Mouse (Mus musculus): ENCODE data around the gene Rap2a. TPM values are rescaled to one million over a fixed set of nuclear protein-coding genes. Genes with fewer than 3 reads are reported as not detected.

The Rap2a gene
- polyA plus RNA-seq, 1 experiment: 19.8 TPM

- H3K27ac ChIP-seq (ENCODE audit: insufficient read depth, low read length): no peak overlapping the region
- no peak for TF ChIP-seq POLR2A (IDR thresholded peaks at IDR 0.05; ENCODE audit: insufficient read depth, low read length)
- TF ChIP-seq EP300 (IDR thresholded peaks at IDR 0.05; ENCODE audit: insufficient read depth, low read depth, low read length): no peak
- TF ChIP-seq CTCF (IDR thresholded peaks at IDR 0.05; ENCODE audit: low read depth, low read length): no peak
- H3K4me1 ChIP-seq (ENCODE audit: control insufficient read depth, insufficient read depth, low read length): no peaks in the 10 kb centered on the region
- H3K36me3 ChIP-seq (ENCODE audit: control insufficient read depth, insufficient read depth, low read length, poor library complexity, severe bottlenecking): no peaks in the 10 kb centered on the region
- H3K9me3 ChIP-seq (replicated peaks; ENCODE audit: control insufficient read depth, insufficient read depth, low read length, poor library complexity, severe bottlenecking): no peaks in the 10 kb centered on the region; the same call in none of the 2 replicates
- H3K9ac ChIP-seq (ENCODE audit: low read depth, poor library complexity, severe bottlenecking): no peak overlapping the region
- H3K27me3 ChIP-seq (ENCODE audit: control insufficient read depth, insufficient read depth, low read length, poor library complexity, severe bottlenecking): no peaks in the 10 kb centered on the region
- no peak overlapping the region for H3K4me3 ChIP-seq (ENCODE audit: low read depth, low read length)
Measured at GRCm38 (mm10) chr14:120543846-120544245, 65.6 kb downstream of the Rap2a start.

GRCm38 (mm10) chr14:120544495-120544894 lies 66.3 kb downstream of the Rap2a start:
- Histone ChIP-seq H3K36me3 (ENCODE audit: control insufficient read depth, insufficient read depth, low read length, poor library complexity, severe bottlenecking) (no peaks in the 10 kb centered on the region), H3K9me3 (replicated peaks; ENCODE audit: control insufficient read depth, insufficient read depth, low read length, poor library complexity, severe bottlenecking) (no peaks in the 10 kb centered on the region; the same call in none of the 2 replicates), H3K27me3 (ENCODE audit: control insufficient read depth, insufficient read depth, low read length, poor library complexity, severe bottlenecking) (no peaks in the 10 kb centered on the region), H3K9ac (ENCODE audit: low read depth, poor library complexity, severe bottlenecking) (no peak overlapping the region), H3K4me1 (ENCODE audit: control insufficient read depth, insufficient read depth, low read length) (no peaks in the 10 kb centered on the region), H3K4me3 (ENCODE audit: low read depth, low read length) (no peak overlapping the region), H3K27ac (ENCODE audit: insufficient read depth, low read length) (no peak overlapping the region)
- TF ChIP-seq EP300 (IDR thresholded peaks at IDR 0.05; ENCODE audit: insufficient read depth, low read depth, low read length) (no peak), POLR2A (IDR thresholded peaks at IDR 0.05; ENCODE audit: insufficient read depth, low read length) (no peak), CTCF (IDR thresholded peaks at IDR 0.05; ENCODE audit: low read depth, low read length) (no peak)

GRCm38 (mm10) chr14:120544946-120545345 lies 66.7 kb downstream of the Rap2a start:
- H3K4me1 ChIP-seq (ENCODE audit: control insufficient read depth, insufficient read depth, low read length): no peaks in the 10 kb centered on the region
- TF ChIP-seq EP300 (IDR thresholded peaks at IDR 0.05; ENCODE audit: insufficient read depth, low read depth, low read length) (no peak), POLR2A (IDR thresholded peaks at IDR 0.05; ENCODE audit: insufficient read depth, low read length) (no peak), CTCF (IDR thresholded peaks at IDR 0.05; ENCODE audit: low read depth, low read length) (no peak)
- no peak overlapping the region for H3K27ac ChIP-seq (ENCODE audit: insufficient read depth, low read length)

More at GRCm38 (mm10) chr14:120544946-120545345, 66.7 kb downstream of the Rap2a start:
- Histone ChIP-seq H3K4me3 (ENCODE audit: low read depth, low read length) (no peak overlapping the region), H3K36me3 (ENCODE audit: control insufficient read depth, insufficient read depth, low read length, poor library complexity, severe bottlenecking) (no peaks in the 10 kb centered on the region), H3K9ac (ENCODE audit: low read depth, poor library complexity, severe bottlenecking) (no peak overlapping the region), H3K27me3 (ENCODE audit: control insufficient read depth, insufficient read depth, low read length, poor library complexity, severe bottlenecking) (no peaks in the 10 kb centered on the region), H3K9me3 (replicated peaks; ENCODE audit: control insufficient read depth, insufficient read depth, low read length, poor library complexity, severe bottlenecking) (no peaks in the 10 kb centered on the region; the same call in none of the 2 replicates)

Other genes starting within 250 kb of the Rap2a start
- 61.8 and 65.4 TPM in 2 replicates for gene Mbnl2, start 202.8 kb upstream of the Rap2a start, polyA plus RNA-seq (2011; ENCODE audit: insufficient read depth, insufficient read length, low read depth, missing spikeins)